Mouse (Mus musculus): ENCODE data around the gene Spata46. TPM values are rescaled to one million over a fixed set of nuclear protein-coding genes. Genes with fewer than 3 reads are reported as not detected.
A peak's percentile ranks its signal among the peaks of the same experiment; 100 is the strongest.

Spata46 gene
- polyA plus RNA-seq, 1 experiment from 2014 or later: 0.71 TPM

DNA sequence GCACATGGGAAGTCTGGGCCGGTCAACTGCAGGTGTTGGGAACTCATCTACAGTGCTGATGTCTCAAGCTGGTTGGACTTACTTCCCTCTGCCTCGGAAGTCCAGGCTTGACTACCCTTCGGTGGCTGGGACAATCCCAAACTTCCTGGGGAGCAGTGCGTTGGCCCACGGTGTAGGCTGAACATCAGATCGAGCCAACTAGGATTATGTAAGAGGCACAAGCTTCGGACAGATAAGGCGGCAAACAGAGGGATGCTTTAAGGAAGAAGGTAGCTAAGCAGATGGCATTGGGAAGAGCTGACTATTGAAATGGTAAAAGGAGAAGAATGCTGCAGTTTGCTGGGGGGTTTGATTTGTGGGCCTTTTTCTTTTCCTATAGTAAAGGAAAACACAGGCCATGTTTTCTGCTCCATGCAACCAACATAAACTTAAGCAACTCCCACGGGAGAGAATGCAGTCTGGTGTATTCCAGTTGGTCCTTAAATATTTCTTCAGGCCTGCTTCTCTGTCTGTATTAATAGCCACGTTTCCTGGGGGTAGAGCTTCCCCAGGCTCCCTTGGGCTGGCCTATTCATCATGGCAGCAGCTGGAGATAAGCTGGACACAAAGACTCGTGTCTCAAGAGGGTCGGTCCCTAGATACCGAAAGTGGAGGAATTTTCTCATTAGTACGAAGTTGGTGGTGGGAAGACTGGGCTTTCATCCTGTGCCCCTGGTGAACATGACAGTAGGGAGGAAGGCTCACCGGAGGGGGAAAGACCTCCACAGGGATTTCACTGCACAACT lies 13.6 kb upstream of the Spata46 start:
- H3K9me3 ChIP-seq (replicated peaks; ENCODE audit: control insufficient read depth, low read length): no peaks in the 10 kb centered on the region
- H3K4me1 ChIP-seq (ENCODE audit: control insufficient read depth, low read depth, low read length): no peaks in the 10 kb centered on the region
- no peak for ATAC-seq (ENCODE audit: low read depth)
- no peak overlapping the region for H3K9ac ChIP-seq (ENCODE audit: low read depth, low read length)
- H3K36me3 ChIP-seq (ENCODE audit: control insufficient read depth, insufficient read depth): no peaks in the 10 kb centered on the region
- no peak overlapping the region for H3K27ac ChIP-seq (ENCODE audit: low read length)
- 68% methylated on average over 15 of the region's 15 CpGs for WGBS (ENCODE audit: insufficient replicate concordance)
- no peaks in the 10 kb centered on the region for H3K27me3 ChIP-seq (ENCODE audit: control insufficient read depth, insufficient read depth, low read depth, low read length)
- no peak overlapping the region for H3K4me2 ChIP-seq (ENCODE audit: low read depth, low read length)
- H3K4me3 ChIP-seq (ENCODE audit: low read depth, low read length): no peak overlapping the region

DNA sequence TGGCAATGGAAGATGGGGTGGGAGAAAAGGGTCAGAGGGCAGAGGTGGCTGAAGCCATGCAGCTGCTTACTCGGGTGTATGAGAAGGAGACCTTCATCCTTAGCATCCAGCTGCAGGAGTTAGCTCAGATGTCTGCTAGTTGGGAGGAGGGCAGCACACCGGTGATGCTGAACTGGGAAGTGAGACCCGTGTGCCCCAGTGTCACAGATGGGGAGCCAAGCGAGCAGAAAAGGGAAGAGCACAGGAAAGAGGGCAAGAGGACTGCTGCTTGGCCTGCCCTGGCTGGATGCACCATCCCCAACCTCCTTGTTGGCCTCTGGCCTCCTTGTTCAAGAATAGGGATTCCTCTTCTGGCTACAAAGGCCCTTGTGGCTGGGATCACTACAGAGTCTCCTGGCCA lies 9.1 kb upstream of the Spata46 start:
- Histone ChIP-seq H3K9me3 (replicated peaks; ENCODE audit: control insufficient read depth, low read length) (no peaks in the 10 kb centered on the region), H3K4me1 (ENCODE audit: control insufficient read depth, low read depth, low read length) (no peaks in the 10 kb centered on the region), H3K27me3 (ENCODE audit: control insufficient read depth, insufficient read depth, low read depth, low read length) (no peaks in the 10 kb centered on the region), H3K36me3 (ENCODE audit: control insufficient read depth, insufficient read depth) (no peaks in the 10 kb centered on the region), H3K27ac (ENCODE audit: low read length) (no peak overlapping the region), H3K4me3 (ENCODE audit: low read depth, low read length) (no peak overlapping the region), H3K4me2 (ENCODE audit: low read depth, low read length) (no peak overlapping the region), H3K9ac (ENCODE audit: low read depth, low read length) (no peak overlapping the region)
- WGBS (ENCODE audit: insufficient replicate concordance): 46% methylated on average over 4 of the region's 4 CpGs
- no peak for ATAC-seq (ENCODE audit: low read depth)

DNA sequence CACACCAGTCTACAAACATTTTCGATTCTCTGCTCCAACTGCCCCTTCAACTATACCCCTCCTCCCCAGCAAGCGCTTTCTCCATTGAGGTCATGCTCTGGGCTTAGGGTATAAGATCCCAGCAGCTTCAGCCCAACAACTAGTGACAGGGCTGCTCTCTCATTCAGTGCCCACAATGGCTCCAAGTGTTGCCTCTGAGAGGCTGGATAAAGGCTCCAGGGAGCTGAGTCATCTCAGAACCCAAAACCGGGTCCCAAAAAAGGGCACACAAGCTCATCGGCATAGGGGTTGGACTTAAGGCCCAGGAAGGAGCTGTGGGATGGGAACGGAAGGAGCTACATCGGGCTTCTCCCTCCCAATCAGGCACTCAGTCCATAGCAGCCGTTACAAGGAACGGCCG lies 6.9 kb upstream of the Spata46 start:
- 82% methylated on average over 9 of the region's 9 CpGs for WGBS (ENCODE audit: insufficient replicate concordance)
- no peak for ATAC-seq (ENCODE audit: low read depth)
- no peak overlapping the region for H3K27ac ChIP-seq (ENCODE audit: low read length)
- H3K9me3 ChIP-seq (replicated peaks; ENCODE audit: control insufficient read depth, low read length): no peaks in the 10 kb centered on the region
- H3K4me3 ChIP-seq (ENCODE audit: low read depth, low read length): no peak overlapping the region
- no peaks in the 10 kb centered on the region; the same call in 1 of the 2 replicates for H3K36me3 ChIP-seq (ENCODE audit: control insufficient read depth, insufficient read depth)
- H3K4me1 ChIP-seq (ENCODE audit: control insufficient read depth, low read depth, low read length): no peaks in the 10 kb centered on the region
- H3K9ac ChIP-seq (ENCODE audit: low read depth, low read length): no peak overlapping the region
- no peak overlapping the region for H3K4me2 ChIP-seq (ENCODE audit: low read depth, low read length)
- no peaks in the 10 kb centered on the region for H3K27me3 ChIP-seq (ENCODE audit: control insufficient read depth, insufficient read depth, low read depth, low read length)

DNA sequence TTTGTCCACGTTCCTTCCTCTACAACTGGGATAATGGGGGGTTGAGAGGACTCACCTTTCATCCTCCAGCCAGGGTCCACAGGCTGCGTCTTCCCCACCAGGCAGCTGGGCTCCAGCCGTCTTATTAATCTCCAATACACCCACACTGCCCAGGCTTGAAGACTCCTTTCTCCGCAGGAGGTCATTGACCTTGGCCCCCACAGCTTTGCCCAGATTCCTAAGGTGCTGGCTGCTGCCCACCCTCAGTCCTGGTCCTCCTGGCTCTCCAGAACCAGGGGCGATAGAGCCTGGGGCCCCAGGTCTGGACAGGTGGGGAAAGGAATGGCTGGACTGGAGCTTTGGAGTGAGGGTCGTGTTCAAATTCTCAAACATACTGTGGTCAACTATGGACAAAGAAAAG lies 6.1 kb upstream of the Spata46 start:
- no peaks in the 10 kb centered on the region; the same call in 1 of the 2 replicates for H3K36me3 ChIP-seq (ENCODE audit: control insufficient read depth, insufficient read depth)
- no peaks in the 10 kb centered on the region for H3K4me1 ChIP-seq (ENCODE audit: control insufficient read depth, low read depth, low read length)
- H3K27ac ChIP-seq (ENCODE audit: low read length): no peak overlapping the region
- no peaks in the 10 kb centered on the region for H3K27me3 ChIP-seq (ENCODE audit: control insufficient read depth, insufficient read depth, low read depth, low read length)
- no peak overlapping the region for H3K4me3 ChIP-seq (ENCODE audit: low read depth, low read length)
- no peak overlapping the region for H3K9ac ChIP-seq (ENCODE audit: low read depth, low read length)
- H3K9me3 ChIP-seq (replicated peaks; ENCODE audit: control insufficient read depth, low read length): no peaks in the 10 kb centered on the region
- 59% methylated on average over 6 of the region's 6 CpGs for WGBS (ENCODE audit: insufficient replicate concordance)
- H3K4me2 ChIP-seq (ENCODE audit: low read depth, low read length): no peak overlapping the region
- no peak for ATAC-seq (ENCODE audit: low read depth)

DNA sequence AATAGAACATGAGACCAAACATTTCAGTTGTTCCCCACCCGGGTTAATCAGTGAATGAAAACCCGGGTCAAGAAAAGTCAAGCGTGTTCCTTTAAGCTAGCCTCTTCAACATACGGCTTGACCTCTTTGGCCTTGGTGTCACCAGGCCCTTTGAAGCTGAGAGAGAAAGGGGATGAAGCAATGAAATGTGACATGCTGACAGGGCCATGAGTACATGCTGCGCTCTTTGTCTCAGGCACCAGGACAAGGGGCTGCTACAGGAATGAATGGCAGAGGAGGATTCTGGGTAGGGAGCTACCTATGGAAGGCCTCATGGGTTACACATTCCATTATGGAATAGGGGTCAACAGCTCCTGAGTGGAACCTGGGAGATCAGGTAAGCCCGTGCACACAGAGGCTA lies 5.5 kb upstream of the Spata46 start:
- Histone ChIP-seq H3K27me3 (ENCODE audit: control insufficient read depth, insufficient read depth, low read depth, low read length) (no peaks in the 10 kb centered on the region), H3K9ac (ENCODE audit: low read depth, low read length) (no peak overlapping the region), H3K27ac (ENCODE audit: low read length) (no peak overlapping the region), H3K9me3 (replicated peaks; ENCODE audit: control insufficient read depth, low read length) (no peaks in the 10 kb centered on the region), H3K36me3 (ENCODE audit: control insufficient read depth, insufficient read depth) (no peaks in the 10 kb centered on the region; the same call in 1 of the 2 replicates), H3K4me1 (ENCODE audit: control insufficient read depth, low read depth, low read length) (no peaks in the 10 kb centered on the region), H3K4me3 (ENCODE audit: low read depth, low read length) (no peak overlapping the region), H3K4me2 (ENCODE audit: low read depth, low read length) (no peak overlapping the region)
- 67% methylated on average over 6 of the region's 6 CpGs for WGBS (ENCODE audit: insufficient replicate concordance)
- peak; percentile 30 for ATAC-seq (ENCODE audit: low read depth)

DNA sequence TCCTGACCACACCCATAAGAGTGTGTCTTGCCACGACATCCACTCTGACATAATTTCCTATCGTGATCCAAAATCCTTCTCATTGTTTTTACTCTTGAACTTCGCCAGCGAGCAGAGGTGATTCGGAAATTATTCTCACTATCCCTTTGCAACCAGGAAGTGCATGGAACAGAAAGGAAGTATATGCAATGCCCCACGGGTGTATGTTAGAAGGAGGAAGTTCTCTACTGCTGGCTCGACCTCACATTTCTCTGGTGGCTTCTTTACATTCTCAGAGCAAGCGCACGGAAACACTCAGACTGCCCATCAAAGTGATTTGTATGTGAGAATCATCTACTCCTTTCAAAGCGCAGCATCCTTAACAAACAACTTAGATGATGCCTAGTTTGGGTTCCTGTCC lies 3.6 kb upstream of the Spata46 start:
- 53% methylated on average over 10 of the region's 10 CpGs for WGBS (ENCODE audit: insufficient replicate concordance)
- no peaks in the 10 kb centered on the region for H3K27me3 ChIP-seq (ENCODE audit: control insufficient read depth, insufficient read depth, low read depth, low read length)
- H3K9ac ChIP-seq (ENCODE audit: low read depth, low read length): no peak overlapping the region
- no peak overlapping the region for H3K4me2 ChIP-seq (ENCODE audit: low read depth, low read length)
- H3K27ac ChIP-seq (ENCODE audit: low read length): no peak overlapping the region
- H3K4me3 ChIP-seq (ENCODE audit: low read depth, low read length): no peak overlapping the region
- H3K36me3 ChIP-seq (ENCODE audit: control insufficient read depth, insufficient read depth): no peaks in the 10 kb centered on the region; the same call in 1 of the 2 replicates
- no peak for ATAC-seq (ENCODE audit: low read depth)
- H3K4me1 ChIP-seq (ENCODE audit: control insufficient read depth, low read depth, low read length): no peaks in the 10 kb centered on the region
- H3K9me3 ChIP-seq (replicated peaks; ENCODE audit: control insufficient read depth, low read length): no peaks in the 10 kb centered on the region

DNA sequence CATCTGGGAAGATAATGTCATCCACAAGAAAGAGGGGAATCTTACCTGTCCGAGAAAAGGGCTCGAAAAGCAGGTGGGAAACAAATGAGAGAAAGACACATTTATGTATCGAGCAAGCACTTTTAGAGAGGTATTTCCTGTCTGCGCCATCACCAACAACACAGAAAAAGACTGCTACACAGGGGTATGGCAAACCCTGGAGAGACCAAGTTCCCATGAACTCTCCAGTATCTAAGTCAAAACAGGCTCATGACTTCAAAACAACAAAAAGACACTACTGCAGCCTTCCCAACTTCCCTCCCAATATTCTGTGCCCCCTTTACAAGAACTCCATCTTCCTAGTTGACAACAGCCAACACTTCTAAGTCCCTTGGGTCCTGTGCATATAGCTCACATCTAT lies 2.4 kb upstream of the Spata46 start, which contains the start of gene Gm7694:
Gene Gm7694 (minus strand): TSS at position 101 of the 400 bp plus-strand sequence.
- WGBS (ENCODE audit: insufficient replicate concordance): 77% methylated on average over 4 of the region's 4 CpGs
- no peak for ATAC-seq (ENCODE audit: low read depth)

DNA sequence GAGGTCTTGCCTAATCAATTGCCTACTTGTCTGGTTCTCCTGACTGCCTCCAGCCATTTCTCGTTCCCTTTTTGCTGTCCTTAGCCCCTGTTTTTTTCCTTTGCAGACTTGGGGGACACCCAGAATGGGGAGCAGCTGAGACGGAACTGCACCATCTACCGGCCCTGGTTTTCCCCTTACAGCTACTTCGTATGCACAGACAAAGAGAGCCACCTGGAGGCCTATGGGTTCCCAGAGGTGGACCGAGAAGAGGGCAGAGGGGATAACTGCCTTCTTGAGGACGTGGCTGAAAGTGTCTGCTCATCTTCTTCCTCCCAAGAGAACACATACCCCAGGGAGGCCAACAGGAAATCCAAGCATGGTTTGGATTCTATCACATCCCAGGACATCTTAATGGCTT lies 2.8 kb downstream of the Spata46 start:
- H3K4me3 ChIP-seq (ENCODE audit: low read depth, low read length): no peak overlapping the region
- no peaks in the 10 kb centered on the region for H3K27me3 ChIP-seq (ENCODE audit: control insufficient read depth, insufficient read depth, low read depth, low read length)
- no peak overlapping the region for H3K27ac ChIP-seq (ENCODE audit: low read length)
- H3K4me2 ChIP-seq (ENCODE audit: low read depth, low read length): no peak overlapping the region
- no peaks in the 10 kb centered on the region for H3K9me3 ChIP-seq (replicated peaks; ENCODE audit: control insufficient read depth, low read length)
- ATAC-seq (ENCODE audit: low read depth): no peak
- H3K36me3 ChIP-seq (ENCODE audit: control insufficient read depth, insufficient read depth): no peaks in the 10 kb centered on the region
- whole genome bisulfite sequencing (ENCODE audit: insufficient replicate concordance): 55% methylated on average over 6 of the region's 6 CpGs
- no peak overlapping the region for H3K9ac ChIP-seq (ENCODE audit: low read depth, low read length)
- H3K4me1 ChIP-seq (ENCODE audit: control insufficient read depth, low read depth, low read length): no peaks in the 10 kb centered on the region

More for the DNA sequence above, 2.4 kb upstream of the Spata46 start, which contains the start of gene Gm7694:
- Histone ChIP-seq H3K4me3 (ENCODE audit: low read depth, low read length) (no peak within 1 kb of the TSS), H3K9me3 (replicated peaks; ENCODE audit: control insufficient read depth, low read length) (no peaks in the 10 kb centered on the region), H3K4me1 (ENCODE audit: control insufficient read depth, low read depth, low read length) (no peaks in the 10 kb centered on the region), H3K27ac (ENCODE audit: low read length) (no peak within 1 kb of the TSS), H3K9ac (ENCODE audit: low read depth, low read length) (no peak within 1 kb of the TSS), H3K36me3 (ENCODE audit: control insufficient read depth, insufficient read depth) (no peaks in the 10 kb centered on the region; the same call in 1 of the 2 replicates), H3K27me3 (ENCODE audit: control insufficient read depth, insufficient read depth, low read depth, low read length) (no peaks in the 10 kb centered on the region), H3K4me2 (ENCODE audit: low read depth, low read length) (no peak within 1 kb of the TSS)

DNA sequence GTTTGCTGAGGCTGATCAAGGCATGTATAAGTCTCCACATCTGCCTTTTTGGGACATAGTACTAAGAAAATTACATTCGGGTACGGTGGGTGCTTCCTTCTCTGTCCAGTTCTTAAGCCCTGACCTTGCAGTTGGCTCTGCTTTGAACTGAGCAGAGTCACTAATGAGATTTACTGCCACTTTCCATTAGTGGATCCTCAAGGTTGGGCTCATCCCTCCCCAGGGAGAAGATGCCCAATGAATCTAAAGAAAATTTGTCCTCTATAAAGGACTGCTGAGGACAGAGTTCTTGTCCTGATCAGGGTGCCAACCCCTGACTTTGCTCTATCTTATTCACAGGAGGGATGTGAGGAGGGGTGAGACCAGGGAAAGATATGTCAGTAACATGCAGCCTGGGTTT lies 13.4 kb downstream of the Spata46 start:
- no peaks in the 10 kb centered on the region for H3K36me3 ChIP-seq (ENCODE audit: control insufficient read depth, insufficient read depth)
- H3K9ac ChIP-seq (ENCODE audit: low read depth, low read length): no peak overlapping the region
- no peaks in the 10 kb centered on the region for H3K27me3 ChIP-seq (ENCODE audit: control insufficient read depth, insufficient read depth, low read depth, low read length)
- no peaks in the 10 kb centered on the region for H3K4me1 ChIP-seq (ENCODE audit: control insufficient read depth, low read depth, low read length)
- WGBS (ENCODE audit: insufficient replicate concordance): 82% methylated on average over 2 of the region's 2 CpGs
- no peaks in the 10 kb centered on the region for H3K9me3 ChIP-seq (replicated peaks; ENCODE audit: control insufficient read depth, low read length)
- no peak overlapping the region for H3K4me3 ChIP-seq (ENCODE audit: low read depth, low read length)
- no peak overlapping the region for H3K4me2 ChIP-seq (ENCODE audit: low read depth, low read length)
- H3K27ac ChIP-seq (ENCODE audit: low read length): no peak overlapping the region
- no peak for ATAC-seq (ENCODE audit: low read depth)
